Mouse (Mus musculus) kidney, adult 2 months (tissue): ENCODE results near the gene Hist2h4. TPM values are rescaled to one million over a fixed set of nuclear protein-coding genes. Genes with fewer than 3 reads are reported as not detected.

Experiments
- DNase-seq: peaks from one replicate; pipeline ENCODE4 v3.0.0; 2021
- H3K27ac ChIP-seq: fragments of 200-500 bp; 2 replicates; pipeline ENCODE4 v1.5.1; 2012; ENCODE audit warnings: low read depth, low read length, control low read depth, inconsistent platforms; ENCODE audit not compliant: insufficient read depth
- H3K27me3 ChIP-seq: fragments of 200-500 bp; replicated peaks from 2 replicates; pipeline ENCODE4 v1.6.1; 2012; ENCODE audit warnings: mild to moderate bottlenecking, moderate library complexity, low read length, inconsistent platforms; ENCODE audit not compliant: control insufficient read depth, insufficient read depth
- H3K36me3 ChIP-seq: fragments of 200-500 bp; 2 replicates; pipeline ENCODE4 v1.6.1; 2012; ENCODE audit warnings: mild to moderate bottlenecking, moderate library complexity, low read length, inconsistent platforms; ENCODE audit not compliant: control insufficient read depth, insufficient read depth
- H3K4me1 ChIP-seq: fragments of 200-500 bp; 2 replicates; pipeline ENCODE4 v1.6.1; 2011; ENCODE audit warnings: low read length; ENCODE audit not compliant: control insufficient read depth, insufficient read depth
- H3K4me3 ChIP-seq: fragments of 200-500 bp; 2 replicates; pipeline ENCODE4 v1.5.1; 2011; ENCODE audit warnings: mild to moderate bottlenecking, low read depth, low read length, control low read depth; ENCODE audit not compliant: insufficient read depth
- CTCF ChIP-seq: fragments of 200-500 bp; conservative IDR thresholded peaks from 2 replicates; pipeline ENCODE4 v1.5.1; 2011; ENCODE audit warnings: low read depth, mild to moderate bottlenecking, control low read depth, low read length, moderate library complexity, mixed read lengths; ENCODE audit not compliant: insufficient read depth, insufficient read length
- POLR2A ChIP-seq: fragments of 200-500 bp; IDR thresholded peaks from one replicate; pipeline ENCODE4 v1.6.1; 2011; ENCODE audit warnings: low read depth, low read length, control low read depth
- WGBS: fragments of 180-500 bp; shearing (Covaris S2); methylation state at CpG from one replicate; pipeline ENCODE4 v1.1.7; 2018; 5-methylcytosine and 5-hydroxymethylcytosine counted together
- polyA plus RNA-seq: library from polyadenylated mRNA; depleted of rRNA; stranded (reverse); fragments of >200 nt; gene quantifications from 2 replicates; pipeline ENCODE4 v1.2.3, GENCODE M21; 2012

Hist2h4 gene
- polyA plus RNA-seq, 1 experiment, result 1.5 TPM

DNA sequence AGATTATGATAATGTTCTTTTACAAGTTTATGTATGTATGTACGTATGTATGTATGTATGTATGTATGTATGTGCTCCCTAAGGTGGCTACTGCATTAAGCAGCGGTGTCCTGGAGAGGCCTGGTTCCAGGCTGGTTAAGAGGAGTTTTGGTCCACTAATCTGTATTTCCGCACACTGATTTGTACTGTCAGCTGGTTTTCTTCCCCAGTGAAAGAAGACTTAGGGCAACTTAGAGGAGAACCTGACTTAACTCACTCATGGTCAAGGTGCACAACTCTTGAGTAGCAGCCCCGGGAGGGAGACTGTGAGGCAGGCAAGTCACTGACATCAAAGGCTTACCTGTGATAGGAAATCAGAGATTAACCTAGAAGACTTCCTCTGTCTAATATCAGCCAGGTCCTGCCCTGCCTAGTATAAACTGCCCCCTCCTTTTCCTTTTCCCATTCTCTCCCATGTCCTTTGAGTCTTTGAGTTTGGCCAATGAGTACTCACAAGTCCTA lies 26.2 kb downstream of the Hist2h4 start:
- WGBS, result 70% methylated on average over 4 of the region's 4 CpGs
- Histone ChIP-seq H3K4me3 (no peak overlapping the region), H3K4me1 (peaks cover 3% of the 10 kb centered on the region; the same call in 1 of the 2 replicates), H3K36me3 (no peaks in the 10 kb centered on the region), H3K27ac (no peak overlapping the region), H3K27me3 (no peaks in the 10 kb centered on the region)
- DNase-seq, result no peak
- TF ChIP-seq CTCF, result no peak
- no peak for TF ChIP-seq POLR2A

DNA sequence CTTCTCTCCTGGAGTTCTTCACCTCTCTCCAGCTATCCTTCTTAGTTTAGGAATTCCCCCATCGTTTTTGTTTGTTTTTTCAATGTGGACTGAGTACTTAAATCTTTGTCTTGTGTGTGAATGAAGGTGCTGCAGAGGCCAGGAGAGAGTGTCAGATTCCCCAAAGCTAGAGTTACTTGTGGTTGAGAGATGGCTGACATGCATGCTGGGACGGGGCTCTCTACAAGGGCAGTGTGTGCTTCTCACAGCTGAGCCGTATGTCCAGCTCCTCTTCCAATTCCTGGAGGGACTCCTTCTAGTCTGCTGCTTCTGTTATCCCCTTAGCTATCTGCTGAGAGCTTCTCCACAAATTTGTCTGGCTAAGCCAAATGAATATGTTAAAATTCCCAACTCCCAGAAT lies 27.3 kb downstream of the Hist2h4 start:
- no peak for TF ChIP-seq CTCF
- no peak for TF ChIP-seq POLR2A
- Histone ChIP-seq H3K27me3 (no peaks in the 10 kb centered on the region), H3K27ac (no peak overlapping the region), H3K4me3 (no peak overlapping the region), H3K36me3 (no peaks in the 10 kb centered on the region), H3K4me1 (peaks cover 1% of the 10 kb centered on the region; the same call in 1 of the 2 replicates)
- no peak for DNase-seq
- WGBS, result 65% methylated on average over 3 of the region's 3 CpGs

DNA sequence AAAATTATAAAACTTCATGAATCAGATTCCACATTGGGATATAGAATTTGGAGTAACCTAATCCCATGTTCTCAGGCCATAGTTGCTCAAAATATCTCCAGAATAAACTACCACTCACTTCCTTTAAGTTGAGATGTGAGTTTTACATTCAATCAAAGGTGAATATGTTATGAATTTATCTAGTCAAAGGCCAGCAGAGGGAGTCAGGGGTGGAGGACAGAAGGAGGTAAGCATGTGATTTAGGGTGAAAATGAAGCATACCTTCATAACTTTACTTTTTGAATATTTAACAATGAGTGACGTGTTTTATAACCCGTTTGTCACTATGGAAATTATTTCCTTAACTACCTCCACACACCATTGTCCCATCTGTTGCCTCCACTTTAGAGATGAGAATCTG lies 28.2 kb downstream of the Hist2h4 start:
- no peaks in the 10 kb centered on the region; the same call in 1 of the 2 replicates for H3K4me1 ChIP-seq
- H3K27me3 ChIP-seq, result no peaks in the 10 kb centered on the region
- WGBS, result 95% methylated on average over 2 of the region's 2 CpGs
- no peak for DNase-seq
- no peak overlapping the region for H3K27ac ChIP-seq
- H3K36me3 ChIP-seq, result no peaks in the 10 kb centered on the region
- TF ChIP-seq CTCF (no peak), POLR2A (no peak)
- no peak overlapping the region for H3K4me3 ChIP-seq

DNA sequence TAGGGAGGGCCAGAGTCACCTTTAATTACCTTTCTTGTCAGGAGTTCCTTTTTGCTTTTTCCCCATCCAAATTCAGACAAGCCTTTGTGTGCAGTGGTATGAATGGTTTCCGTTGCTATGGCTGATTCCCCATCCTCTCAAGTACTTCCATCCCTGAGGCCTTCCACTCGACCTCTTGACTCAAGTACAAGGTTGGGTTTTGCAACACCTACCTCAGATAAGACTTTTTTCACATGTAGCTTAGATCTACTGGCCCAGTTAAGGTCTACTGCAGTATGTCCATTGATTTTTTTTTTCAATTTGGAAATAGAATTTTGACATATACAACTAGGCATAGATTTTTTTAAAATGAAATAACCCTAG lies 31.4 kb downstream of the Hist2h4 start:
- H3K36me3 ChIP-seq, result no peaks in the 10 kb centered on the region
- H3K27ac ChIP-seq, result no peak overlapping the region
- WGBS, result 70% methylated on average over 2 of the region's 2 CpGs
- no peaks in the 10 kb centered on the region for H3K4me1 ChIP-seq
- TF ChIP-seq POLR2A (no peak), CTCF (no peak)
- no peak overlapping the region for H3K4me3 ChIP-seq
- no peak for DNase-seq
- H3K27me3 ChIP-seq, result no peaks in the 10 kb centered on the region

DNA sequence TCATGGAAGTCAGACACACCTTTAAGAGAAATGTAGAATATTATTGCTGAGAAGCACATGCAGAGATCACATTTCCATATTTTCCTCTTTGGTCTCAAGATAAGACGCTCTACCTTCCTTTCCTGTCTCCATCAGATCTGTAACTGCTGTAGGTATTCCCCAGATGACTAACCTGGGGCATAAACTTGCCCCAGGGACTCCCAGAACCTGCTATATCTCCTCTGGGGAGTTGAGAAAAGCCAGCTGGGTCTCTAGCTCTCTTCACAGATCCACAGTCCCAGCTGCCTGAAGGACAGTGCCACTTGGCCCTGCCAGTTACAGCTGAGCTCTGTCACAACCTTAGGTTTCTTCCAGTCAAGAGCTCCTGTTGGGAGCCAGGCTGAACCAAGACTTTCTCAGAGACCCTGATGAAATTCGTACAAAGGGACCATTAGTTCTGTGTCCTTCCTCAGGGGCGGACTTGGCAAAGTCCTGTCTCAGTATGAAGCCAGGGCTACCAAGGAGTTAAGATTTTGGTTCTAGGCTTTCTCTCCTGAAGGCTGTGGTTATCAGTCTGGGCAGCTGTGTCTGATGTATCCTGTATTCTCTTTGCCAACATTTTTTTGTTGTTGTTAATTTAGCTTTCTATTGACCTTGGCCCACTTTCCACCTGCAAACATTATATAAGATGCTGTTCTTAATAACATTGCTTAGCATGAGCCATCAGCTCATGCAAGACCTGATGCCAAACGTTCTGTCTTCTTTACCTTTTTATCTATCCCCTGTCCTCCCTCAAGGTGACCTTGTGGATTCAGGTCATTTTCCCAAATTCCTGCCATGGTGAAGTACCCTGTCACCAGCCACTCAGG lies 32.0 kb downstream of the Hist2h4 start:
- Histone ChIP-seq H3K4me1 (no peaks in the 10 kb centered on the region), H3K27me3 (no peaks in the 10 kb centered on the region), H3K4me3 (no peak overlapping the region), H3K36me3 (no peaks in the 10 kb centered on the region), H3K27ac (no peak overlapping the region)
- 77% methylated on average over 4 of the region's 4 CpGs for WGBS
- no peak for TF ChIP-seq CTCF
- TF ChIP-seq POLR2A, result no peak
- no peak for DNase-seq

DNA sequence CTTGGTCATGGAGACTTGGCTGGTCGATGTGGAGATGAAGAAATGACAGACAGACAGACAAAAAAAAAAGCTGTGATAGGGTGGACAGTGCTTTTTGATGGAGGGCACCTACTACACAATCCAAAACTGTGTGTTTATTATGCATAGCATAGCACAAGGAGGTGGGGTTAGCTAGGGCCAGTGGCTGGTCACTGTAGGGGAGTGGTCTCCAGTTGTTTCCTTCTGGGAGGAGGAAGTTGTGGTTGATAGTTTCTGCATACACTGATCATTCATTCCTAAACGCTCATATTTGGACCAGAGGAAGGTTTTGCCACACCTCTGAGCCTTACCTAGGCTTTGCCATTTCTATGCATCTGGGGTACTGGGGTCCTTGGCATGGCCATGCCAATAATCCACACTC lies 32.7 kb downstream of the Hist2h4 start:
- H3K27ac ChIP-seq, result no peak overlapping the region
- H3K4me3 ChIP-seq, result no peak overlapping the region
- peaks cover 2% of the 10 kb centered on the region; the same call in 1 of the 2 replicates for H3K4me1 ChIP-seq
- TF ChIP-seq POLR2A, result no peak
- no peak for TF ChIP-seq CTCF
- DNase-seq, result no peak
- WGBS, result 79% methylated on average over 2 of the region's 2 CpGs
- no peaks in the 10 kb centered on the region for H3K27me3 ChIP-seq
- no peaks in the 10 kb centered on the region for H3K36me3 ChIP-seq

DNA sequence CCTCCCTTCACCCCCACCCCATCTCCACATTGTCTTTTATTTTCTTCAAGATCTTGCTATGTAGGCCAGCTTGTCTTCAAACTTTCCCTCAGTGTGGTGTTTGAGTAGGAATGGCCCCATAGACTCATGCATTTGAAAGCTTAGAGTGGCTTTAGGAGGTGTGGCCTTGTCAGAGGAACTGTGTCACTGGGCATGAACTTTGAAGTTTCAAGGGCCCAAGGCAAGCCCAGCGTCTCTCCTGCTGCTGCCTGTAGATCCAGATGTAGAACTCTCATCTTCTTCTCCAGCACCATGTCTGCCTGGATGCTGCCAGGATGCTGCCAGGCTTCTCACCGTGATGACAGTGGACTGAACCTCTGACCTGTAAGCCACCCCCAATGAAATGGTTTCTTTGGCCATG lies 34.3 kb downstream of the Hist2h4 start:
- Histone ChIP-seq H3K27me3 (no peaks in the 10 kb centered on the region), H3K36me3 (no peaks in the 10 kb centered on the region), H3K4me3 (no peak overlapping the region), H3K4me1 (peaks cover 4% of the 10 kb centered on the region; the same call in 1 of the 2 replicates), H3K27ac (no peak overlapping the region)
- TF ChIP-seq CTCF (no peak), POLR2A (no peak)
- no peak for DNase-seq
- WGBS, result 74% methylated on average over 2 of the region's 2 CpGs
